Mouse (Mus musculus): ENCODE data around the gene Aldh3a1. TPM values are rescaled to one million over a fixed set of nuclear protein-coding genes. Genes with fewer than 3 reads are reported as not detected.
A peak's percentile ranks its signal among the peaks of the same experiment; 100 is the strongest.

Gene Aldh3a1
- polyA plus RNA-seq, 1 experiment from 2014 or later: not detected

DNA sequence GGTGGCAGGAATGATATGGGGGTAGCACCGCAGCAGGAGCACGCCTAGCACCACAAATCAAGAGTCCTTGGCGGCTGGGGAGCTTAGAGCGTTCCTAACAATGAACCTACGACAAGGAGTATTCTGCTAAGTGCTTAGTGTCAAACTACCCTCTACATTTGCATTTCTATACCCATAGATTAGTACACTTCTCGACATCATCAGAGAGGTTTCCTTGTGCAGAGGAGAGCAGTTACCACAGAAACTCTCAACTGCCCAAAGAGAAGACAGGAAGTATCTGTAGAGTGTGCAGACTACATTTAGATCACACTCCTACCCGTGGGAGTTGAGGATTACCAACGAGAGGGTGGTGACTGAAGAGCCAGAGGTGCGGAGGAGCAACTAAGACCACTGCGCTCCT is 44.4 kb downstream of the Aldh3a1 start:
- peaks cover 94% of the 10 kb centered on the region for H3K36me3 ChIP-seq (ENCODE audit: inconsistent target)
- no peak overlapping the region for H3K4me3 ChIP-seq (ENCODE audit: inconsistent target)
- H3K79me2 ChIP-seq (ENCODE audit: inconsistent target): no peaks in the 10 kb centered on the region
- no peak overlapping the region for H3K27ac ChIP-seq
- WGBS (ENCODE audit: missing documents): 93% methylated on average over 10 of the region's 10 CpGs

DNA sequence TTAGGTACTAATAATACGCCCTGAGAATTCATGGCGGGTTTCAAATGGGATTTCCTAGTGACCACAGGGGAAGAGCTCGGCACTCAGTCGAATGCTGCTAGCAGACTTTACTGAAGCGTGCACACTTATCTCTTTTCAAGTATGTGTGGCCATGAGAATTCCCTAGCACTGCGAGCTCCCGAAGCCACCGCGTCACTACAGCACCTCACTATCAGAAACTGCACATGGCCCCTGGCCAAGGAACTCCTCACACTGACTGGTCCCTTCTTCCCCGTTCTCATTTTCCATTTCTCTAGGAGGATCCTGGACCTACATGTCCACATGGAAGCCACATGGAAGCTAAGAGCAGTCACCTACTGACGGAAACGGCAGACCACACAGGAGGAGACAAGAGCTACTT is 45.5 kb downstream of the Aldh3a1 start:
- no peak overlapping the region for H3K27ac ChIP-seq
- H3K4me3 ChIP-seq (ENCODE audit: inconsistent target): no peak overlapping the region
- H3K36me3 ChIP-seq (ENCODE audit: inconsistent target): peaks cover 94% of the 10 kb centered on the region
- WGBS (ENCODE audit: missing documents): 94% methylated on average over 12 of the region's 12 CpGs
- H3K79me2 ChIP-seq (ENCODE audit: inconsistent target): no peaks in the 10 kb centered on the region

DNA sequence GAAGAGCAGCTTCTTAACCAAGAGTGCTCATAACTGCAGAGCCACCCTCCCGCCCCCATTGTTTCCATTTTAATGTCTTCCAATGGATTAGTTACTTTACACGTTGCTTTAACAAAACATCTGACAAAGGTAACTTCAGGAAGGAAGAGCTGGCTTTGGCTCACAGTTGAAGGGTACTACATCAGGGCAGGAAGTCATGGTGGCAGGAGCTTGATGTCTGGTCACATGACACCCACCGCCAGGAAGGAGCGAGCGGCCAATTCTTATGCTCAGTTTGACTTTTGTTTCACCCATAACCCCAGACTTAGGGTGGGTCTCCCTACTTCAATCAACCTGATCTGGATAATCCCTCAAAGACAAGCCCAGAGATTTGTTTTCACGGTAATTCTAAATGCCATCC is 51.8 kb downstream of the Aldh3a1 start:
- Histone ChIP-seq H3K79me2 (ENCODE audit: inconsistent target) (no peaks in the 10 kb centered on the region), H3K27ac (no peak overlapping the region), H3K4me3 (ENCODE audit: inconsistent target) (no peak overlapping the region), H3K36me3 (ENCODE audit: inconsistent target) (peaks cover 85% of the 10 kb centered on the region)
- WGBS (ENCODE audit: missing documents): 97% methylated on average over 6 of the region's 6 CpGs

DNA sequence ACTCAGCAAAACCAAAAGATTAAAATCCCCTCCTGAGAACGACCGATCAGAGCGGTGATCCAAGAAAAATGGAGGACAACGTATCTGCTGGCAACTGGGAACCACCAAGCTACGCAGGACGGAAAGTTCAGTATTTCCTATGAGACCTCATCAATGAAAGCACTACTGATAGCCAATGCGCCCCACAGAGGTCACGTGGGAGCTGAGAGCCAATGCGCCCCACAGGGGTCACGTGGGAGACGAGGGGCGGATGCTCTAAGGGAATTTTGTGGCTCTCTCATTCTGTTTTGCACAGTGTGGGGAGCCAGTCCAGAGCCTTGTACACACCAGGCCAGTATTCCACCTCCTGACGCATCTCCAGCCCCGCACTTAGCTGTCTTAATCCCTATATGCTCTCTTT is 55.2 kb downstream of the Aldh3a1 start:
- WGBS (ENCODE audit: missing documents): 93% methylated on average over 11 of the region's 14 CpGs
- Histone ChIP-seq H3K27ac (no peak overlapping the region), H3K79me2 (ENCODE audit: inconsistent target) (peaks cover 17% of the 10 kb centered on the region; the same call in 1 of the 2 replicates), H3K36me3 (ENCODE audit: inconsistent target) (peaks cover 58% of the 10 kb centered on the region), H3K4me3 (ENCODE audit: inconsistent target) (no peak overlapping the region)

DNA sequence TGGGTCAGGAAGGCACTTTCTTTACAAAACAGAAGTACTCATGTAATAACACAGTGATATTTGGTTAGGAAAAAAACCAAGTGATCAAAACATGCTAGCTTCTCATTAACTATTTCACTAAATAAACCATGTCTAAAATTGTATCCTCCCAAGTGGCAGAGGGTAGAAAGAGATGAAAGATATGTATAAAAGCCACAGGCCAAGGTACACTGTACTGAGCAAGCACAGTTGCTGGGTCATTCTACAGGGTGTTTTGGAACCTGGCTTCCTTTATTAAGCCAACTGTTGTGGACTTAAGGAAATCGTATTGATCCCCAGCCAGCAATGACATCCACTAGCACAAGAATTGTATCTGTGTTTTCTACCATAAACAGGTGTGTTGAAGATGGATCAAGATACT is 56.5 kb downstream of the Aldh3a1 start:
- peaks cover 50% of the 10 kb centered on the region for H3K36me3 ChIP-seq (ENCODE audit: inconsistent target)
- no peak overlapping the region for H3K4me3 ChIP-seq (ENCODE audit: inconsistent target)
- WGBS (ENCODE audit: missing documents): 95% methylated on average over 1 of the region's 1 CpGs
- peaks cover 17% of the 10 kb centered on the region; the same call in 1 of the 2 replicates for H3K79me2 ChIP-seq (ENCODE audit: inconsistent target)
- no peak overlapping the region for H3K27ac ChIP-seq

DNA sequence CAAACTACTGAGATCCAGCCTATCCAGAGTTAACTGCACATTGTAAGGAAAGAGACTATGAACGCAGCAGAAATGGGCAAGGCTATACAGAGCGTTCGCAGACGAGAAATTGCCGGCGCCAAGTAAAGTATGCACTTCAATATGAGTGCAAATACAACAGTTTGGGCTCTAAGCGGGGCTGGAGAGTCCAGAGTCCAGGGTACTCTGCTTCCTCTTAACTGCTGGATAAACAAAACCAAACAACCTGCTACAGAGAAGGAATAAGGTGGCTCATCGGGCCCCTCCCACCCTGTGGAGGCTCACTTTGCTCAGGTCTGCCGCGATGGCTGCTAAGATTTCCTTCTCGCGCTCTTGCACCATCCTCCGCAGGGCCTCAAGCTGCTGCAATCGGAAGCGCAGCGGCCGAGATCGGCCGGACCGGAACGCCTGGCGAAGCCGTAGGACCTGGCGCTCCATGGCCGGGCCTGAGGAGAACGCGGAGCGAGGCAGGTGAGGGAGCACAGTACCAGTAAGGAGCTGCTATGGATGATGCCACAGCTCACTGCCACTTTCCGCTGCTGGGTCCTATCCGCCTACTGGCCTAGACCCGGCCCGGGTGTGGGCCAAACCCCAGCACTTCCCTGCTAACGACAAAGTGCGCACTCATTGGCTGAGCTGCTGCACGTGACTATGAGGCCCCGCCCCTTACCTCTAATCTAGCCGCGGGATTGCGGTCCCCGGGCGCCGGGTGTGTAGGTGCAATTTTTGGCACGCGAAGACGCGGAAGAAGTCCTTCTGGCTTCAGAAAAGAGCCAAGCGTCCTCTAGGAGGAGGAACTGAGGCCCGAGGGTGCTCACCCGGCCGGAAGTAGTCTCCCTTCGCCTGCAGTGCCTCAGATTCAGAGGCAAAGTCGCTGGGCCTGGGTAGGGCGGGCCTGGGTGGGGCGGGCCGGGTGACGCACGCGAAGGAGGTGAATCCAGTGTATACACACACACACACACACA is 59.5 kb downstream of the Aldh3a1 start, which contains the start of gene Aldh3a2:
Gene Aldh3a2 (minus strand): TSS at position 914 of the 983 bp plus-strand sequence.
- Histone ChIP-seq H3K36me3 (ENCODE audit: inconsistent target) (peaks cover 27% of the 10 kb centered on the region), H3K4me3 (ENCODE audit: inconsistent target) (peak within 1 kb of the TSS; percentile 72), H3K27ac (peak within 1 kb of the TSS; percentile 58), H3K79me2 (ENCODE audit: inconsistent target) (peaks cover 17% of the 10 kb centered on the region; the same call in 1 of the 2 replicates)
- under 1% methylated on average over 54 of the region's 58 CpGs for WGBS (ENCODE audit: missing documents)

Other genes with a start within 250 kb of the Aldh3a1 start
- gene Kcnj12, start 185.0 kb upstream of the Aldh3a1 start, polyA plus RNA-seq (2018): not detected in 3 replicates
- gene Tnfrsf13b, start 80.8 kb upstream of the Aldh3a1 start, polyA plus RNA-seq (2018): 35.3 to 55.0 TPM (median 51.2 TPM) in 3 replicates
- 20.1 to 31.2 TPM (median 25.8 TPM) in 3 replicates for gene Usp22, start 32.5 kb upstream of the Aldh3a1 start, polyA plus RNA-seq (2018)
- gene Aldh3a2, start 59.9 kb downstream of the Aldh3a1 start, polyA plus RNA-seq (2018): 41.1 to 44.6 TPM (median 44.0 TPM) in 3 replicates
- gene Slc47a2, start 135.3 kb downstream of the Aldh3a1 start, polyA plus RNA-seq (2018): not detected in 3 replicates
- gene Slc47a1, start 170.8 kb downstream of the Aldh3a1 start, polyA plus RNA-seq (2018): 0.28 TPM in 1 of 3 replicates, not detected in the others
- gene Rnf112, start 246.6 kb downstream of the Aldh3a1 start, polyA plus RNA-seq (2018): not detected in 3 replicates